Mouse (Mus musculus): ENCODE data around the gene Klhl5.

- TF ChIP-seq ZC3H11A (IDR thresholded peaks at IDR 0.05; ENCODE audit: borderline replicate concordance, low read depth, low read length) (no peak), MAFK (IDR thresholded peaks at IDR 0.05; ENCODE audit: insufficient read depth, low read depth, low read length) (no peak), CHD2 (IDR thresholded peaks at IDR 0.05; ENCODE audit: low read depth, low read length) (no peak)
Measured at GRCm38 (mm10) chr5:65113323-65113722, 6.0 kb downstream of the Klhl5 start.

All from ES-E14 (cell line).